Mouse (Mus musculus) testis, adult 2 months (tissue): Measurements from ENCODE around the gene Nrbp1.

Source experiments
- CTCF ChIP-seq: fragments of 200-500 bp; IDR thresholded peaks from 2 replicates; pipeline ENCODE4 v1.5.1; 2012; ENCODE audit warnings: low read depth, mild to moderate bottlenecking, inconsistent platforms, low read length, moderate library complexity; ENCODE audit not compliant: control insufficient read depth, insufficient read depth, insufficient replicate concordance
- POLR2A ChIP-seq: fragments of 200-500 bp; IDR thresholded peaks from 2 replicates; pipeline ENCODE4 v1.6.1; 2012; ENCODE audit warnings: low read depth, mild to moderate bottlenecking, inconsistent platforms, low read length, moderate library complexity; ENCODE audit not compliant: control insufficient read depth

- no peak for TF ChIP-seq POLR2A
- TF ChIP-seq CTCF: no peak
These were observed 48.4 kb upstream of the Nrbp1 start for GRCm38 (mm10) chr5:31192045-31192938.
